Mouse (Mus musculus) E14TG2a.4 (cell line): Measurements from ENCODE around the gene Stk39.

Experiments used
- CTCF ChIP-seq: conservative IDR thresholded peaks from 2 replicates; pipeline ENCODE4 v1.5.1; 2014; ENCODE audit warnings: low read length
- NANOG ChIP-seq: IDR thresholded peaks from 2 replicates; pipeline ENCODE4 v1.6.1; 2014; ENCODE audit warnings: borderline replicate concordance, low read length, mixed read lengths
- POU5F1 ChIP-seq: IDR thresholded peaks from 2 replicates; pipeline ENCODE4 v1.6.1; 2014; ENCODE audit warnings: low read length, borderline replicate concordance

DNA sequence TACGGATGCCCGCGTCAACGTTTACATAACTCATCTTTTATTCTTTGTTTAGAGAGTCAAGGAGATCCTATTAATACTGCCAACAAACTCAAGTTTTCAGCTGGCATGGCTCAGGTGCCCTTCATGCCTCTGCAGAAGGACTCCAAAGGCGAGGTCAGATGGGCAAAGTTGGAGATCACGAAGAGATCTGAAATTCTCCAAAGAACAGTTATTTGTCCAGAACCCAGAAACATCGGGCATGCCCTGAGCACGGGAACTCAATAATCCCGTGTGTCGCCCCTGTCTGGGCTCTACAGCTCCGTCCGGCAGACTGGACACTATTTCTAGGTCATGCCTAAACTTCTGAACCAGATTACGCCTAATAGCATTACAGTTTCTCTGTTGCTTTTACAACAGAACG lies 3.8 kb downstream of the Stk39 start:
- TF ChIP-seq CTCF (no peak), NANOG (no peak), POU5F1 (no peak)
